Mouse (Mus musculus) kidney, embryonic 14.5 days (tissue): Measurements from ENCODE around the gene Aagab. TPM values are rescaled to one million over a fixed set of nuclear protein-coding genes. Genes with fewer than 3 reads are reported as not detected.

Experiments
- ATAC-seq: fragments of 200-750 bp; cut with Nextera tagmentation; 2 replicates; pipeline ENCODE4 v1.8.0; 2017; ENCODE audit warnings: moderate number of reproducible peaks, mild to moderate bottlenecking, moderate TSS enrichment, moderate library complexity; ENCODE audit not compliant: low FRiP score, low TSS enrichment
- H3K27ac ChIP-seq: fragments of 300-500 bp; sonication (generic); 2 replicates; pipeline ENCODE4 v1.5.1; 2014; ENCODE audit warnings: low read depth, mild to moderate bottlenecking, low read length, moderate library complexity, mixed read lengths
- H3K27me3 ChIP-seq: fragments of 300-500 bp; sonication (generic); 2 replicates; pipeline ENCODE4 v1.6.1; 2014; ENCODE audit warnings: mild to moderate bottlenecking, low read length; ENCODE audit not compliant: control insufficient read depth, insufficient read depth
- H3K36me3 ChIP-seq: fragments of 300-500 bp; sonication (generic); 2 replicates; pipeline ENCODE4 v1.6.1; 2014; ENCODE audit warnings: low read length, mixed read lengths; ENCODE audit not compliant: control insufficient read depth, insufficient read depth
- H3K4me1 ChIP-seq: fragments of 300-500 bp; sonication (generic); 2 replicates; pipeline ENCODE4 v1.6.1; 2014; ENCODE audit warnings: low read length, mixed read lengths; ENCODE audit not compliant: control insufficient read depth, insufficient read depth
- H3K4me2 ChIP-seq: fragments of 300-500 bp; sonication (generic); replicated peaks from 2 replicates; pipeline ENCODE4 v1.6.1; 2014; ENCODE audit warnings: low read depth, mild to moderate bottlenecking, low read length
- H3K4me3 ChIP-seq: fragments of 300-500 bp; sonication (generic); 2 replicates; pipeline ENCODE4 v1.5.1; 2014; ENCODE audit warnings: mild to moderate bottlenecking, low read length
- H3K9ac ChIP-seq: fragments of 300-500 bp; sonication (generic); 2 replicates; pipeline ENCODE4 v1.6.1; 2014; ENCODE audit warnings: low read depth, mild to moderate bottlenecking, low read length, moderate library complexity
- H3K9me3 ChIP-seq: fragments of 300-500 bp; sonication (generic); 2 replicates; pipeline ENCODE4 v1.6.1; 2016; ENCODE audit warnings: low read length; ENCODE audit not compliant: control insufficient read depth
- WGBS: fragments of 180-500 bp; shearing (Covaris S2); extraction: QIAGEN DNeasy Blood & Tissue Kit; methylation state at CpG from one replicate; pipeline ENCODE4 v1.1.7; 2014; 5-methylcytosine and 5-hydroxymethylcytosine counted together
- polyA plus RNA-seq: library from polyadenylated mRNA; unstranded; fragments of >200 nt; fragmentation: Nextera tagmentation; extraction: Ambion mirVana; gene quantifications from 2 replicates; pipeline ENCODE4 v1.2.1, GENCODE M21; 2014

Aagab gene
- polyA plus RNA-seq, 1 experiment from 2014 or later, result 31.1 TPM

DNA sequence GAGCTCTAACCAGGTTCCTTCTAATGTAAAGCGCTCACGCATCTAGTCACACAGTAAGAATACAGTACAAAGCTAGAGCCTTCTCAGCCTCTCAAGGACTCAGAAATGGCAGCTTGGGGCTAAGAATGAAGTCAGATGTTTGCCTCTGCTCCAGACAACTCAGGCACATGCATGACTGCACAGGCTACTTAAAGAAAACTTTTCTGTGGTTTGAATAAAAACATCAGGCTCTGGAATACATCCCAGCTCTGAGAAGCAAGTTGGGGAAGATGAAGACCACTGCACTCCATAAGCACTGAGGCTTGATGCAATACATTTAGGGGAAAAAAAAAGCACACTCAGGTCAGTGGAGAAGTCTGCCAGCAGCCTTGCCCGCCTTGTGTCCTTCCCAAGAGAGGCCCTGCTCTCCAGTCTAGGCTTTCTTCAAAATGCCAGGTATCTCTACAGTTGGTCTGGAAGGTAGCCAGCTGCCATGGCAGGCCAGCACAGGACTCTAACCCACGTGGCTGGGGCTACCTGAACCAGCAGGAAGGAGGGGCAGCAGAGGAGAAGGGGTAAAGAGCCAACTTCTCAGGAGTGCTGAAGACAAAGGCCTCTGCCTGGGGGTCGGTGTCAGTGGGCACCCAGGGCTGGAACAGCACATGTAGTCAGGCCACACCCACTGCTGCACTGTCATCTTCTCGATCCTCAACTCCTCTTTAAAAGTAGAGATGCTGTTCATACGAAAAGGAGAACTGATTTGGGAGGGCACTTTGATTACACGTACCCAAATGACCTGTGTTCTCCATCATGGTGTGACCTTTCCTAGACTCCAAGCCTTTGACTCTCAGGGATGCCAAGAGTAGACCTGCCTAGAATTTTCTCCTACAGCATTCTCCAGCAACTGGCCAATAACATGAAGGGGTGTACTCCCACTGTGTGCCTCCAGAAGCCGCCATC lies 45.4 kb downstream of the Aagab start:
- Histone ChIP-seq H3K4me1 (0 out of 2 replicates have a peak, but pooled peaks cover 5% of the 10 kb centered on the region), H3K4me3 (no peak overlapping the region), H3K36me3 (peaks cover 65% of the 10 kb centered on the region), H3K27me3 (no peaks in the 10 kb centered on the region), H3K9ac (no peak overlapping the region), H3K9me3 (no peaks in the 10 kb centered on the region), H3K27ac (no peak overlapping the region), H3K4me2 (no peak overlapping the region)
- ATAC-seq, result 0 out of 2 replicates have a peak, but pooled peaks have one; percentile 19
- WGBS, result 79% methylated on average over 9 of the region's 9 CpGs

DNA sequence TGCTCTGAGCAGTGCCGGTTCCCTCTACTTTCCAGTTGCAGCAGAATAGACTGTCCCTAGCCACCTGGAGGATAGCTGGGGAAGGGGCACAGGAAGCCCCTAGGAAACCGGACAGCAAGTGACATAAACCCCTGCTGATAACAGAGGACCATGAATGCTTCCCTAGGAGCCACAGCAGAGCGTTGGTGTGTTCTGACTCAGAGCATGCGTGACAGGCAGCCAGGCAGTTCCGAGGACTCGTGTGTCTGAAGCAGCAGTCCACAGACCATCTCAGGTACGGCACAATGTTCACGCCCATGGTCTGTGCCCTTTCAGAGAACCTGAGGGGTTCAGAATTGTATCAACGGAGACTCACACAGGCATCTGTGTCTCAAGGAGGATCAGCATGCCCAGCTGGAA lies 46.1 kb downstream of the Aagab start:
- no peak overlapping the region for H3K27ac ChIP-seq
- no peaks in the 10 kb centered on the region for H3K9me3 ChIP-seq
- H3K9ac ChIP-seq, result no peak overlapping the region
- WGBS, result 87% methylated on average over 9 of the region's 9 CpGs
- no peak overlapping the region for H3K4me2 ChIP-seq
- no peak overlapping the region for H3K4me3 ChIP-seq
- no peaks in the 10 kb centered on the region for H3K27me3 ChIP-seq
- ATAC-seq, result no peak
- 0 out of 2 replicates have a peak, but pooled peaks cover 5% of the 10 kb centered on the region for H3K4me1 ChIP-seq
- H3K36me3 ChIP-seq, result peaks cover 70% of the 10 kb centered on the region

DNA sequence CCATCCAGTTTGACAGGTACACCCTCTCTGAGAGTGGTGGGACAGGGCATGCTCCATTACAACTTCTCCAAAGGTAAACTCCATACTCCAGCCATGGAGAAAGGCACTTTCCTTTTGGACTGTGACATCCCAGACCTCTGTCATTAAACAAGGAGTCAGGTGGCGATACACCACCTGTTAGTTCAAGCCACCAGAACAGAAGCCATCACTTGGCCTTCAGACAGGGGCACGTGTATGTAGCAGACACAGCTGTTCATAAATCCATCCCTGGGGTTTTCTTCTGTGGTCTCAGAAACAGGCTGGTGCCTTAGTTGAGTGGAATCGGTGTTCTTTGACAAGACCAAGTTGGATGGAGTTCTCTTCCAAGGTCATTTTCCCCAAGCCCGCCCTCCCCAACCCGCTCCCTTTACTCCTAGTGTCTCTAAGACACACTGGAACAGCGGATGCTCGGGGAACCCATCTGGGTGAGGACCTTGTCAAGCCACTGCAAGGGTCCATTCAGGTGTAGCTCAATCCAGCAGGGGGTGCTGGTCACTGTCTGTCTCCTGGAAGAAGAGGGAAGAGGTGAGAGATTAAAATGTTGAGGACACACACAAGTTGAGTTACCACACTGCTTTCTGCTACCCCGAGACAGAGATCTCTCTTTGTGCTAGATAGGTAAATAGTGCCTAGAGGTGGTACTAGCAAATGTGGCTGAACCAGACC lies 47.5 kb downstream of the Aagab start:
- peaks cover 75% of the 10 kb centered on the region for H3K36me3 ChIP-seq
- 77% methylated on average over 8 of the region's 8 CpGs for WGBS
- peaks cover 8% of the 10 kb centered on the region; the same call in 1 of the 2 replicates for H3K4me1 ChIP-seq
- no peaks in the 10 kb centered on the region for H3K27me3 ChIP-seq
- H3K9ac ChIP-seq, result no peak overlapping the region
- no peaks in the 10 kb centered on the region for H3K9me3 ChIP-seq
- H3K4me2 ChIP-seq, result no peak overlapping the region
- no peak for ATAC-seq
- no peak overlapping the region for H3K4me3 ChIP-seq
- H3K27ac ChIP-seq, result no peak overlapping the region

DNA sequence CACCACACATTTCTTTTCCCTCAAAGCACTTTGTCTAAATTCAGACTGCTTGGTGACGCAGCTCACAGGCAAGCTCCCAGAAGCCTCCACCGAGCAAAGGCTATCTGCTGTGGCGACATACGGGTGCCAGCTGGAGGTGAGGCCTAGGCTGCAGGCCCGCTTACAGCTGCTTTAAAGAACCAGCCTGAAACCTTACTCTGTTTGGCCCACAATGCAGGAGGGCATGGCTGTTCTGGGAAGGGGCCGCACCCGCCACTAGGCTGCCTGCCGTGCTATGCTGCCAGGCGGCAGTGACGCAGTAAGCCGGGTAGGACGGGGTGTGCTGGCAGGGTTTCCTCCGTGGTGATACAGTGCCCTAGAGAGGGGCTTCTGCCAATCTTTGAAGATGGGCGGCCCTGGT lies 48.4 kb downstream of the Aagab start:
- Histone ChIP-seq H3K4me1 (peaks cover 8% of the 10 kb centered on the region; the same call in 1 of the 2 replicates), H3K4me3 (no peak overlapping the region), H3K4me2 (no peak overlapping the region), H3K27me3 (no peaks in the 10 kb centered on the region), H3K27ac (no peak overlapping the region), H3K36me3 (peaks cover 80% of the 10 kb centered on the region), H3K9me3 (no peaks in the 10 kb centered on the region), H3K9ac (no peak overlapping the region)
- no peak for ATAC-seq
- WGBS, result 89% methylated on average over 14 of the region's 14 CpGs

DNA sequence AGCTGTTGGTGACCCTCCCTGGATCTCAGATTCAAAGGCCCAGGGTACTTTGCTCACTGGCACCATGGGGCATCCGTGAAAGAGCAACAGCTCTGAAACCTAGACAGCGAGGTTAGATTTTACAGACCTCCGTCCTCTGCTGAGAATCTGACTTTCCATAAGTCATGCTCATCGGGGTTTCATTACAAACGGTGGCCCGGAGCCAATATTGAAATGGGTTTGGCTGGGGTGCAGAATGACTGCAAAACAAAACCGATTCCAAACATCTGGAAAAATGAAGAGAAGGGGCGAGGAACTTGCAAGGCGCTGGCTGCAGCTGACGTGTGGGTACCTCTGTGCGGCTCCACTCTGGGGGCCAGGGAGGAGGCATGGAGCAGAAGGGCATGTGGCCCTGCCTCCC lies 49.1 kb downstream of the Aagab start:
- H3K9me3 ChIP-seq, result no peaks in the 10 kb centered on the region
- no peak overlapping the region for H3K4me3 ChIP-seq
- H3K4me2 ChIP-seq, result no peak overlapping the region
- peaks cover 73% of the 10 kb centered on the region for H3K36me3 ChIP-seq
- no peaks in the 10 kb centered on the region for H3K27me3 ChIP-seq
- H3K27ac ChIP-seq, result peak overlapping the region; percentile 17; the same call in 1 of the 2 replicates
- WGBS, result 60% methylated on average over 11 of the region's 11 CpGs
- peaks cover 8% of the 10 kb centered on the region; the same call in 1 of the 2 replicates for H3K4me1 ChIP-seq
- no peak overlapping the region for H3K9ac ChIP-seq
- no peak for ATAC-seq

DNA sequence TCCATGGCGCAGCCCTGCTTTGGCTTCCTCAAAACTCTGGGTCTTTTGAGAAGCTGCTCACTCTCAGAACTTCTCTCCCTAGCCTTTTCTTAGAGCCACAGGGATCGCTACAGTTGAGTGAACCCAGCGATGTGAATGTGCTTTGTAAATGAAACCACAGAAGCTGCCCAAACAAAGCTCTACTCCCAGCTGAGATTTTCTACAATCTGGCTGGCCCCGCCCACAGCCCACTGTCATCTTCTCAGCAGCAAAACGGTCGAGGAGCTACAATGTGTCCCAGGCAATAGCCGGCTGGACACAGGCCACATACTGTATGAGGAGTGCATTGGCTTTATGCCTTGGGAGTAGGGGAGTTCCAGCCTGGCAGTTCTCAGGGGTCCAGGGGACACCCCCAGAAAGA lies 51.2 kb downstream of the Aagab start:
- Histone ChIP-seq H3K4me3 (no peak overlapping the region), H3K4me2 (no peak overlapping the region), H3K9me3 (no peaks in the 10 kb centered on the region), H3K27ac (no peak overlapping the region), H3K27me3 (no peaks in the 10 kb centered on the region), H3K4me1 (peaks cover 8% of the 10 kb centered on the region; the same call in 1 of the 2 replicates), H3K36me3 (peaks cover 61% of the 10 kb centered on the region), H3K9ac (no peak overlapping the region)
- WGBS, result 41% methylated on average over 7 of the region's 7 CpGs
- ATAC-seq, result no peak

DNA sequence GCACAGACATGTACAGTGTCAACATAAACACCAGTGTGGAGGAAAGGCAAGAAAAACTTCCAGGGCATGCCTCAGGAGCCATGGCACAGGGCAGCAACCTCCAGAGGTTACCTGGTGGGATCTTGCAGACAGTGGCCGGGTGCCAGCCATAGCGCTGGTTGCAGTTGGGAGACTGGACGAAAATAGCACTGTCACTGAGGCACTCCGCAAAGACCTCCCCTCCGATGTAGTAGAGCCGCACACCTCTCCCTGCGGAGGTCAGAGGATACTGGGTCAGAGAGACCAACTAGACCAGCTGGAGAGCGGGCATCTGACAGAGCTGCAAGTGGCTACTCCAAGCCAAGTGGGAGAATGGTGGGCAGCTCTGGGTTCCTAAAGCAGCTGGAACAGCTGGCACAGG lies 52.1 kb downstream of the Aagab start:
- ATAC-seq, result no peak
- Histone ChIP-seq H3K9ac (no peak overlapping the region), H3K27ac (no peak overlapping the region), H3K27me3 (no peaks in the 10 kb centered on the region), H3K4me1 (peaks cover 8% of the 10 kb centered on the region; the same call in 1 of the 2 replicates), H3K36me3 (peaks cover 51% of the 10 kb centered on the region), H3K4me3 (no peak overlapping the region), H3K9me3 (no peaks in the 10 kb centered on the region), H3K4me2 (no peak overlapping the region)
- 94% methylated on average over 8 of the region's 8 CpGs for WGBS

DNA sequence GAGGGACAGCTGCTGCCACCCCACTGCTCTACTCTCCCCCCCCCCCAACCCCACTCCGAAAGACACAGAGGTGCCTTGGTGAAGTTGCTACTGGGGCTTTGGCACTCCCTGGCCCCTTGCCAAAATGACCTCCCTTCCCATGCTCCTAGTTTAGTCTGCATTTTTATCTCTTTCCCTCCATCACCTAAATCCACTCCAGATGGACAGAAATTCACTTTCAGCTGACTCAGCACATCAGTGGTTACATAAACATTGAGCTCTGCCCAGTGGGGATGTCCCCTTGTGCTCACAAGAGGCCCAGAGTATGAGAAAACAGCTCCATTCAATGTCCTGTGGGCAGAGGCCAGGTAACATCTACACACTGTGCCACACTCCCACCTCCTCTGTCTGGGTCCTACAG lies 52.6 kb downstream of the Aagab start:
- no peak for ATAC-seq
- Histone ChIP-seq H3K27ac (no peak overlapping the region), H3K4me1 (peaks cover 8% of the 10 kb centered on the region; the same call in 1 of the 2 replicates), H3K4me3 (no peak overlapping the region), H3K4me2 (no peak overlapping the region), H3K9me3 (no peaks in the 10 kb centered on the region), H3K27me3 (no peaks in the 10 kb centered on the region), H3K36me3 (peaks cover 50% of the 10 kb centered on the region), H3K9ac (no peak overlapping the region)
- WGBS, result 80% methylated on average over 1 of the region's 1 CpGs

DNA sequence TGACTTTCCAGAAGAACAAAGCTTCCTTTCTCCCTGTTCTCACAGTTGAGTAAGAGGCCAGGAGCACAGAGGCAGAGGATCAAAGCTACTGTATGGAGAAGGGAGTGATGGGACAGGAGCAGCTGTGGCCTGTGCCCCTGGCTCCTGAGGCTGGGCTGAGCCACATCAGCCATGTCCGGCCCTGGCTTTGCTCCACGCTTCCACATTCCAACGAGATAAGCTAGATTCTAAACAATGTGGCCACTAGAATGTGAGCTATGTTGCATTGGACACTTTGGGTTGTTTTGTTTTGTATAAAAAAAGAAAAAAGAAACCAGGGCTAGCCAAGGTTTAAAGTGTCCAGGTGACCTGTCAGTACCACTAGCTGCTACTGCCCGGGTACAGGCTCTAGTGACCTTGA lies 54.7 kb downstream of the Aagab start:
- Histone ChIP-seq H3K4me1 (peaks cover 8% of the 10 kb centered on the region), H3K9ac (no peak overlapping the region), H3K4me2 (no peak overlapping the region), H3K27ac (no peak overlapping the region; the same call in 1 of the 2 replicates), H3K27me3 (no peaks in the 10 kb centered on the region), H3K36me3 (peaks cover 40% of the 10 kb centered on the region), H3K9me3 (no peaks in the 10 kb centered on the region), H3K4me3 (no peak overlapping the region)
- 57% methylated on average over 4 of the region's 4 CpGs for WGBS
- ATAC-seq, result no peak
